Mouse (Mus musculus): ENCODE measurements around the gene Cacna1d.

Gene Cacna1d

DNA sequence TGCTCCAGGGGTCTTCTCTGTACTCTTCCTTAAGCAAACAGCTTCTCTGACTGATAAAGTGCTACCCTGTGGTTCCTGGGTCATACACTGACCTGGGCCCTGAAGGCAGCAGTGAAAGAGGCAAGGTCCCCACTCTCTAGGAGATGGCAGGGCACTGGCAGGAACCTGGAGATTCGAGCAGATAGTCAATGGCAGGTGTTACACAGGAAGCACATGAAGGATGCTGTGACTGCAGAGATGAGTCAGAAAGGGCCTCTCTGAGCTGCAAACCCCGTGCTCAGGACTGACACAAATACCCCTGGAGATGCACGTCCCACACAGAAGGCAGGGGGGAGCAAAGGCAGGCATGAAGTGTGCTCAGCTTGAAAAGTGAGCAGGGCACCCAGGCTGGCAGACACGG is 218.3 kb downstream of the Cacna1d start:
- in situ Hi-C loops (cut with MboI, MseI) = no loop called here

DNA sequence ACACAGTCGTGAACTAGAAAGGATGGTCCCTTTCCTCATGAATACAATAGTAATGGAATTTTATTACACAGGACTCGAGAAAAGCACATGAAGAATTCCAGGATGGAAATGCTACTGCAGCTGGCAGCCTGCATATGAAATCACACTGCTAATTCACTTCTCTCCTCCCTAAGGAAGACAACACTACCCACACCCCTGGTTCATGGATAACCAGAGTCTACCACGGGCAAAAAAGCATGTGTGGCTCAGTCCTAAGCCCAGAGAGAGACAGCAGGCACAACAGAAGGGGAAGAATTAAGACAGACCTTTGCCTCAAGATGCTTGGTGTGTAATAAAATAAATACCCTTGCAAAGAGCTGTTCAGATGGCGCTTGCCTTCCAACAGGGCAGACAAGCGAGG is 218.7 kb downstream of the Cacna1d start:
- in situ Hi-C loops (cut with MboI, MseI) = no loop called here

DNA sequence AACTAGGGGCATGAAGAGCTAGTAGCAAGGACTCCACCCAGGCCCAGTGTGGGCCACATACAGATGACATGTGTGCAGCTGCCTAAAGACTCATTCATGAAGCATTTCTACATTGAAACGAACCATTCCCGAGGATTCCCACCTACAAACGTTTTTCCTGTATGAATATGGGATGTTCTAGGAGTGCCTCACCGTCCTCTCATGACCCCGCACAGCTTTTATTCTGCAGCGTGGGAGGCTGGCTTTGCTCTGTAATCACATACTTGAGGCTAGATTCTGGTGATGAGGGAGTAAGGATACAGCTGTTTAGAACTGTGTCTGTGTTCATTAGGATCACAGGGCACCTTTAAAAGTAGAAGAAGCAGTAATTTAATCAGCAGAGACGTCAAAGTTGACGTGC is 219.4 kb downstream of the Cacna1d start:
- in situ Hi-C loops (cut with MboI, MseI) = no loop called here

DNA sequence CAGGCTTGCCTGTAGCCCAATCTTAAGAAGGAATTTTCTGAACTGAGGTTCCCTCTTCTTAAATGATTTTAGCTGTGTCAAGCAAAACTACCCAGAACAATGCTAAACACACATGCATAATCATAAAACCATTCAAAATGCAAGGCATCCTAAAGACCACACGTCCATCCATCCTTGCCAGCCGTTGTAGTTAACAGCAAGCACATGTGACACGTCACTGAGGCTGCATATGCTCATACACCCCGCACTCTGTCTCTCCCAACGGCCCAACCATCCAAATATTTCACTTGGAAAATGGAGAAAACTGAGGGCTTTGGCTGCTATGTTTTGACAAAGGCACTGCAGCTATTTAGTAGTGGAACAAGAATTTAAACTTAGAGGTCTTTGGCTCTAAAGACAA is 220.9 kb downstream of the Cacna1d start:
- in situ Hi-C loops (cut with MboI, MseI) = no loop called here

DNA sequence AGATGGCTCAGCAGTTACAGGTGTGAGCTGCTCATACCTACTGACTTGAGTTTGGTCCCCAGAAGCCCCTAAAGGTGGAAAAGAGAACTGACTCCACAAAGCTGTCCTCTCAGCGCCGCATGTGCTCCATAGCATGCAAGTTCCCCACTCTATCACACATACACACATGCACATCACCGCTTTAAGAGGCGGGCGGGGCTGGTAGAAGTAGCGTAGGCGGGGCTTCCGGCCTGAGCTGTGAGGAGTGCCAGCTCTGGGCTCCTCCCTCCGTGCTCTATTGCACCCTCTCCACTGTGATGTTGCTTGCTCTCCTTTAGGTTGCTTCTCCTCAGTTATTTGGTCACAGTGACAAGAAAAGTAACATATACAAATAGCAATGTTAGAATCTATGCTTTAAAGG is 225.5 kb downstream of the Cacna1d start:
- in situ Hi-C loops (cut with MboI, MseI) = no loop called here

DNA sequence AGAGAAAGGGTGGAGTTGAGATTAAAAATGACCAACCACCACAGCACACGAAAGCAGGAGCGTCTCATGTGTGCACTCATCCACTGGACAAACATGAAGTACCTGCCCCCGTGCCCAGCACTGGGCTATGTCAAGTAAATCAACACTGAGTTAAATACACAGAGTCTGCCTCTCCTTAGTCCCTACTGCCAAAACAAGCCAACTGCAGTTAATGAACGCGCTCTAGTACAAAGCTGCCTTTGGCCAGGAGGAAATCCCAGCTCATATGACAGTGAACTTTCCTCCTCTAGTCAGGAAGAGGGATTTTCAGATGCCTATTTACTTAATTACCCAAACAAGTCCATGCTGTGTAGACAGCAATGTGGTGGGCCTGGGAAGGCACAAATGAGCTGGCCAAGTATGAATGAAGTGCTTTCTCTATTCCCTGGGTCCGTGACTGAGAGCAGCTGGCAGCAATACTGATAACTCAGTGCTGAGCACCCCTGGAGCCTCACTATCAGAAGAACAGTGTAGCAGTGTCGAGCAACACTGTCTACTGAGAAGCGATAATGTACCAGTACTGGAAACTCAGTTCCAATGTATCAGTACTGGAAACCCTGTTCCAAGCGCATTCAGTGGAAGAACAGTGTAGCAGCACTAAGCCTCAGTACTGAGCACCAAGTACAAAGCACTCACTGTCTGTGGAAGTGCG is 229.5 kb downstream of the Cacna1d start:
- in situ Hi-C loops (cut with MboI, MseI) = no loop called here

DNA sequence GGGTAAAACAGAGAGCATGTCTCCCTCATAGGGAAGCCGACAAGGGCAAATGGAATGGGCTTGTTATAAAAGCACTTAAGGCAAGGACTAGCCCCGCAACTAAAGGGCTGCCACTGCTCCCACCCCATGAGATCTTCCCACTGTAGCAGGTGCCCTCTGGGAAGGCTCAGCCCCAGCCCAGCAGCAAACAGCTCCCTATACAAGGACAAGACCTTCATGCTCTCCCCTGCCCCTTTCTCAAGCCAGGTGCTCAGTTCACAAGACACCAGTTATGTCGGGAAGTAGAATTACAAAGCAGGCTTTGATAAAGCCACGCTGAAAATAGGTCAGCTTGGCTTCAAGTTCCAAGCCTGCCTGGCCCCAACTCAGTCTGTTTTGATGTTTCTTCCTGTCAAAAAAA is 233.6 kb downstream of the Cacna1d start:
- in situ Hi-C loops (cut with MboI, MseI) = no loop called here

DNA sequence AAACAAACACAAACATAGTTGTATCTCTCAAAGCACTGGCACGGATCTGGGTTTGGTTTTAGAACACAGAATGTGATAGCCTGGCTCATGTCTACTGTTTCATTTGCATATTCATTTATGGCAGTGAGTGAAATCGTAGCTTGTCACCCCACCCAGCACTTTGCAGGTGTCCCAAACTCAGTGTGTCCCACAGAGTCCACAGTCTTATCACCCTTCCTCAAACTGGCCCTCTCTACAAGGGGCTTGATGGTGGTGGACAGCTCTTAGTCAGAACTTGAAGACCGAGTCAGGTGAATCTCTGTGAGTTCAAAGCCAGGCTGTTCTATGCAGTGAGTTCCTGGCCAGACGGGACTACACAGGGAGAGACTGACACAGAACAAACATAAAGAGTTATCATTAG is 234.8 kb downstream of the Cacna1d start:
- in situ Hi-C loops (cut with MboI, MseI) = no loop called here

DNA sequence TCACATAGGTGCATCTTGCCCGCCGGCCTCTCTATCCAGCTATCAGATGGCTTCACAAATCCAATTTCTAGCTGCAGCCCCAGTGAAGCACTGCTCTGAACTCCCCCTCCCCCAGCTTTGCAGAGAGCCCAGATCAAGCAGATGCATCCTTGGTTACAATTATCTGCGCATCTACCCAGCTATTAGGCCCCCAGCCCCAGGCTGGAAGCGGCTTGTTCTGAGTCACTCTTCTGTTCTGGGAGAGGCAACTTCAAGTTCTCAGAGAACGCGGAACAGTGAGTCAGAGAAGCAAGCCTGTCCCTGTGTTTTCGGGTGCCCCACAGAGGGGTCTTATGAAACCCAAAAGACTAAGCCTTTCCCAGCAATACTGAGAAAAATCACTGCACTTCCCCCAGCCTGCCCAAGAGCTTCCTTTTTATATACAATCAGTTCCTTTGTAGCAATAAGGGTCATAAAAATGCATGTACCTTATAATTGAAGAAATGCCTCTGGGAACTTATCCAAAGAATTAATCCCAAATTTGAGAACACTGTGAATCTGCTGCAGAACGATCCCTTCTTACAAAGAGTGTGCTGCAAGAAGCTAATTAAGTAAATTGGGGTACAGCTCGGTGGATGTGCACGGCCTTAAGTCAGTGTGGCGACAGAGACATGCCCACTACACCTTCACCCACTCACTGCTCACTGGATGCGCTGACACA is 235.4 kb downstream of the Cacna1d start:
- in situ Hi-C loops (cut with MboI, MseI) = no loop called here

DNA sequence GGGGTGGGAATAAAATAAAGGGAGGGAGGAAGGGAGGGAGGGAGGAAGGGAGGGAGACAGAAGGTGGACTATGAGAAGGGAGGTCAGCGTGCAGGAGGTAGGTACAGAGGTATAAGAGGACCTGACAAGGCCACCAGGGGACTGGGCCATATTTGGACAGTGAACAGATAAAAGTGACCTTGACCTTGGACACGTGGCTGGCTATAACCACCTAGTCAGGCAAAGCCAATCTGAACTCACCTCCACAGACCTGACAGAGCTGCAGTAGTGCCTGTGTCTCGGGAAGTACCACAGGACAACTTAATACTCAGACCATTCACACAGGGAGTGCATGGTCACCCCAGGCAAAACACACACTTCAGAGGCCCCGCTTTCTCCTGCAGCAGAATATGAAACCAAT is 236.5 kb downstream of the Cacna1d start:
- in situ Hi-C loops (cut with MboI, MseI) = no loop called here

DNA sequence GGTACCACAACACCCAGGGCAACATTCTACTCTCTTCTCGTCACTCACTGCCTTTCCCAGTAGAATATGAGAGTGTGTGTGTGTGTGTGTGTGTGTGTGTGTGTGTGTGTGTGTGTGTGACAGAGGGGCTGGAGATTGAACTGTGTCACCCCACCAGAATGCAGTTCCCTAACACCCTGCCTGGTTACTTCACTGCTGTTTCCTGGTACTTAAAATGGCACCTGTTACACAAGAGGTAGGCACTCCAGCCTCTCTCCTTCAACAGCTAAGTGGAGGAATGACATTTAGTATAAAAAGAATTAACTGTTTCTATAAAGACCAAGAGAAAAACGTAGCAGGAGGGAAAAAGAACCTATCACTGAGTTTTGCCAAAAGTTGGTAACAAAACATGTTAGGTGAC is 238.4 kb downstream of the Cacna1d start:
- in situ Hi-C loops (cut with MboI, MseI) = no loop called here

DNA sequence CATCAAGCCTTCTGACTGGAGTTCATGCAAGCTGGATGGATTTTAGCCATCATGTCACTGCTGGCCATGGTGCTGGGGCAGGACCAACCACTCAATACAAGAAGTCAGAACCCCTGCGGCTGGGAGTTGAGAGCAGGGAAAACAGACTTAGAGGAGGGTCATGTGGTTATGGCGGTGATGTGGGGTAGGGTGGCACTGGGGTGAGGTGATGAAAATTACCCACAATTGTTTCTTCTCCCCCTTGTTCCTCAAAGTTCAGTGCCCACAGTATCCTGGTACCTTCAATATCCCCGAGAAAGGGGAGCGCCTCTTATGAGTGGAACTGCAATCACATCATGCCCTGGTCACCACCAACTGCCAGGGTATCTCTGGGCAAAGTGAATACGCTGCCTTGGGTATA is 239.9 kb downstream of the Cacna1d start:
- in situ Hi-C loops (cut with MboI, MseI) = no loop called here

DNA sequence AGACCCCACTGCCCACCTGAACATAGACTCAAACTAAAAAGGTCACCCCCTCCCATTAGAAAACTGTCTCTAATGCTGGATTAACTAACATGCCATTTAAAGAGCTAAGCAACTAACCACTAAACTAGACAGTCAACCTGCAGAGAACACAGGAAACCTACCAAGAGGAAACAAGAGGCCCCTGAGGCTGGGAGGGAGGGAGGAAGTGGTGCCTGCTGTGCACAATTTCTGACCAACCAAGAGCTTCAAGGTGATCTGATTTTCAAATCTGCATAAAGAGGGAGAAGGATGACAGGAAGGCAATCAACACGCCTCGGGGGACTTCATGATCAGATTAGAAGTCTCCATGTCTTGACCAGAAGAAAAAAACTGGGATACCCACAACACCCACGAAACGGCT is 241.7 kb downstream of the Cacna1d start:
- in situ Hi-C loops (cut with MboI, MseI) = no loop called here

DNA sequence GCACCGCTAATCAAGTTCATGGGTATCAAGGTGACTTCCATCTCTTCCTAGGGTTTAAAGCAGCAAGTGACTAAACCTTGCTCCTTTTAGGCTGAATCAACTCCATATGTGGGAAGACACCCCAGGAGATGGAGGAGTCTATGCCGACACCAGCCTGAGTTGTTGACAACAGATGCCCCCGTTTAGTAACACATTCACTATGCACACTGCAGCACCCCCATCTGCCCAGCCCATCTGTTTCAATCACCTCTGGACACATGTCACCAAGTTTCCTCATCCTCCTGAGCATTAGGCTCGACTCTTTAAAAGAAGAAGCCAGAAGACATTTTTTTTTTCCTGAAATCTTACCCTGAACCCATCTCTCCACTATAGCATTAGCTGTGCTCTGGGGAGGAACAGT is 242.4 kb downstream of the Cacna1d start:
- in situ Hi-C loops (cut with MboI, MseI) = no loop called here

DNA sequence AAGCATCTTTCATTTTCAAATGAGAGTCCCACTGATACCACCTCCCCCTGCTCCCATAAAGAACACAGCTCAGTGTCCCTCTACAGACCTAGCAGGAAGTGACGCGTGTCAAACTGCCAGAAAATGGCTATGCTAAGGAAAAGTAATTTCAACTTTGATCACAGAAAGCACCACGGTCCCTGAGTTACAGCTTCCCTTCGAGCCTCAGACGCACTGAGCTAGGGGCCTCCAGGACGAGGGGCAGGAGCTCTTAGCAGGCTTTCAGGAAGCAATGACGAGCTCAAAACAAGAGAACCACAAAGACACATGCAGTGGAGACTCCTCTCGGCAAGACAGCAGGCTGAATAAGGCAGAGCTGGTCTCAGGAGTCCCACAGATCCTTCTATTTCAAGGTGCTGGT is 243.1 kb downstream of the Cacna1d start:
- in situ Hi-C loops (cut with MboI, MseI) = no loop called here

DNA sequence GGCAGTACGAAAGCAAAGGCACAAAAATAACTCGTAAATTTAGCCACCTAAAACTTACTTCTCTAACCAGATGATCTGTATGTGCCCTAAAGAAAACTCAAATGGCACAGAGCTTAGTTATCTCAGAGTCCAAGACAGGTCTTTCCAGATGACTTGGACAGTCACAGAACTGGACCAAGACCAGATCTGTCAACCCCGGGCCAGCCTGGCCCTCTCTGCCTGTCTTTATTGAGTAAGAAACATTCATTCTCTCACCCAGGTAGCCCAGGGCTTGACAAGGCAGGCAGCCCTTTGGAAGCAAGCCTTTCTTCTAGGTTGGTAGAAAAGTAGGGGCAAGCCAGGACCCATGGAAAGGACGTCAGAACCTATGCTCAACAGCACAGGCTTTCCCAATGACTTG is 243.6 kb downstream of the Cacna1d start:
- in situ Hi-C loops (cut with MboI, MseI) = no loop called here

DNA sequence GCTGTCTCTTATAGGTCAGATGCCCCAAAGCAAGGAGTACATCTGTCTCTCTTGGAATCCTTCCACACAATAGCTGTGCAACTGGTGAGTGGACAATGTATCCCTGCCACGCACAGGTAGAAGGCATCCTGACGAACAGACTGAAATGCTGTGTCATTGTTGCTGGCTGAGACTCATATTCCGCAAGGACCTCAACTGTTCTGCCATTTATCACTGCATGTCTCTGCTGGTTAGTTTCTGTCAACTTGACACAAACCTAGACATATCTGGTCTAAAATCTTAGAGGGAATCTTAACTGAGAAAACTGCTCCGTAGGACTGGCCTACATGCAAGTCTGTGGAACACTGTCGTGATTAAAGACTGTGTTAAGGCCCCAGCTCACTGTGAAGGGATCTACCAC is 246.5 kb downstream of the Cacna1d start:
- in situ Hi-C loops (cut with MboI, MseI) = no loop called here

DNA sequence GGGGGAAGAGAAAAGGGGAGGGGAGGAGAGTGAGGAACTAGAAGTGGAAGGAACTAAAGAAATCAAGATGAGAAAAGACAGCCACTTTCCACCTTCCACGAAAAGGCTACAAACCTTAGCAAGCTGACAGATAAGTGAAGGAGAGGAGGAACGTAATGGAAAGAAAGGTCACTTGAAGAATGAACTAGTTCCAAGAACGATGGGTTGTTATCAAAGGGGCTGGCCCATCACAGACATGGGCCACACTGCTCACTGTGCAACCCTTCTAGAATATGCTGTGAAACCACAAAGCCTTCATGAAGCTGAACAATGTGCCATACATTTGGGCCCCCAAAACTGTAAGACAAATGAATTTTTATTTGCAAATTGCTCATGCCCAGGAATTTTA is 248.4 kb downstream of the Cacna1d start:
- in situ Hi-C loops (cut with MboI, MseI) = no loop called here

DNA sequence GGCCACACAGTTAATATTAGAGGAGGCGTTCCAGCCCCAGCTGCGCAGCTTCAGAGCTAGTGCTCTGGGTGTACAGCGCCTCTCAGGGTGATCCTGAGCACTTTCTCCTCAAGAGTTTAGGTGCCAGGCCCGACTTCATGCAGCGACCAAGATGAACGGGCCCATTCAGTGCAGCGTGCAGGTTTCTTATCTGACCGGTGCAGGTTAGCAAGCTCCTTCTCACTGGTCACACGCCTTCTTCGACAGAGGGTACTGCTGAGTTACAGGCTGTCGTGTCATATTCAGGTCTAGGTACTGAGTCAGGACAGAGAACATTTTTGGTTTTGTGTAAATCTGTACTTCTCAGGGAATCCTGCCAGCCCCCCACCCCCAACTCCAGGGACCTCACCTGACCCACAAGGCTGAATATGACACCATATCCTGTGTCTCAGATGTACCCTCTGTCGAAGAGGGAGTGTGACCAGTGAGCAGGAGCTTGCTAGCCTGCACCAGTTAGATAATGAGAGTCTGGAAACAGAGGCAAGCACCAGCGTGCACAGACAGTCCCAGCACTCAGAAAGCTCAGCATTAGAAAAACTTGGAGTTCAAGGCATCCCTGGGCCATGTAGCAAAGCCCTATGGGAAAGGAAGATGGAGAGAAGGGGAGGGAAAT is 249.0 kb downstream of the Cacna1d start:
- in situ Hi-C loops (cut with MboI, MseI) = no loop called here

DNA sequence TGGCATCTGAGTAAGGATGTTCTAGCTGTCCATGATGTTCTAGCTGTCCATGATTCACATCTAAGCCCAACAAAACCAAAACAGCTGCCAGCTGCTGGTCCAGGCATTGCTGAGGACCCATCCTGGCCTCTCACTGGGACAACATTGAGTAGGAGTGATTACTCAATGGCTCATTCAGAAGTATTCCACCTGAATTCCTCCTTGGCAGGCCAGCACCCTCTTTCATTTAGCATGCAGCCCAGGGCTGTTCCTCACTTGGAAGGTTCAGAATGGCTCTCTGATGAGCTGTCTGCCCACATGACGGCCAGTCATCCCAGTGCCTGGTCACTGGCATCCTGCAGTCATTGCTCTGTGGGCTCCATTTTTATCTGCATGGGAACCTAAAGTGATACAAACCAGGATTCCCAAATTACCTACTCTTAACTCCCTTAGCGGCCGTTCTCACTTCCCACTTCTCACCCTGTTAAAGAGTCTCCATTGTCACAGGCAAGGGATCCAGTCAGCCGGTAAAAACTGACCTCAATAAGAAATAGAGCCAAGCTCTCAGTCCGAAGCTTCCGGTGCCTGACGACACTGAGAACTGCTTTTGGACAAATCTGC is 250.2 kb downstream of the Cacna1d start:
- in situ Hi-C loops (cut with MboI, MseI) = no loop called here

DNA sequence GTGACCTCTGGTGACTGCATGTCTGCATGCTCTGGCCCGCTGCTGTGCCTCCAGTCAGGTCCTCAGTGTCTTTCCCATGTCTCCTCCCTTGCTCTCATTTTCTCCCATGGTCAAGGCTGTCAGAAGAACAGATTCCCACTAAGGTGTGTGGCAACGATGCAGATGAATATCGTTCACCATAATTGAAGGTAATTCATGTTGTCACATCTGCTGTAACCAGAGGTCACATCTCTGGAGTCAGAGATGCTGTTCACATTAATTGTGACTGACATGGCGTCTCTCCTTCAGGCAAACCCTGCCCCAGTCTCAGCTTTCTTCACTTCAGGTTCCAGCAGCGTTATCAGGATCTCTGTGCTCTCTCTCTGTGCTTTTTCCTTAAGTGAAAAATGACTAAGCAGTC is 252.4 kb downstream of the Cacna1d start:
- in situ Hi-C loops (cut with MboI, MseI) = no loop called here

DNA sequence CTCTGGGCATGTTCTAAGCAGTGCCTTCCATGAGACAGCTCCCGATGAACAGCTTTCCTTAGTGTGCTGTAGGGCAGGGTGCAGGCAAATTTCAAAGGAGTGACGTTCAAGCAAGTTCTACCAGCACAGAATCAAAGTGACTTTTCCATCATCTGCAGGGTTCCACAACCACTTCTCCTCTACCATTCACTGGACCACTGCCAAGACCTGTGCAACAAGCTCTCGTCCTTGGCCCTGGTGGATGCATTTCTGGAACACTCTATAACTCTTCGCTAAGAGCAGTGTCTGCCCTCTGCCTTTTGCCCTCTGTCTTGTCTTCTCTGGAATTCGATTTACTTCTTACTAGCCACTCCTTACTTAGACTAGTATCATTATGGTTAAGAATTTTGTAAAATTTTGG is 266.1 kb downstream of the Cacna1d start:
- in situ Hi-C loops (cut with MboI, MseI) = loop anchor here (10.0 kb wide), 1 partner anchor 670 kb away; no protein-coding TSS in a partner anchor

DNA sequence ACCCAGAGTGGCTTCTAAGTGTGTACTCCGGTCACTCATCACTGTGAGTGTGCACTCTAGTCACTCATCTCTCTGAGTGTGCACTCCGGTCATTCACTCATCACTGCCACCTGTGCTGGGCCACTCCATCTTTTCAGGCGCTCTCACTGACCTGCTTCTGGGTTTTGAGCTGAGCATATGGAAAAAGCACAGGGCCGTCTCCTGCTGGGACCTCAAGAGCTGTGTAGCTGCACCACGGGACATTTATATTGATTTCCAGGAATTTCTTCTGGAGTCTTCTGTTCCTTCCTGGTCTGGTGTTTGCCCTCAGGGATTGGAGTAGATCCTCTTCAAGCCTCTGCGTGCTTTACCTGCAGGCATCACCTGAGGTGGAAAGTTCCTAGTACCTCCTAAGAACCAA is 269.2 kb downstream of the Cacna1d start:
- in situ Hi-C loops (cut with MboI, MseI) = loop anchor here (10.0 kb wide), 1 partner anchor 667 kb away; no protein-coding TSS in a partner anchor

Data from T-helper 2 cell (primary cell).